Mouse (Mus musculus) liver, adult 2 months (tissue): ENCODE results near the gene Kcnmb3.

Source experiments
- CTCF ChIP-seq: fragments of 200-500 bp; IDR thresholded peaks from 2 replicates; pipeline ENCODE4 v1.5.1; 2011; ENCODE audit warnings: low read depth, low read length, control low read depth
- POLR2A ChIP-seq: fragments of 200-500 bp; IDR thresholded peaks from 2 replicates; pipeline ENCODE4 v1.6.1; 2011; ENCODE audit warnings: low read length, control low read depth; ENCODE audit not compliant: insufficient read depth; ENCODE audit errors: extremely low read depth

GRCm38 (mm10) chr3:32437820-32438219 lies 54.2 kb downstream of the Kcnmb3 start:
- TF ChIP-seq CTCF (no peak), POLR2A (no peak)
